In genomic region chr5:124930055-124930439, GRCm38 (mm10) we compare ENCODE assay signal across 8 mouse cellular contexts.
DNase-seq lines count a peak whose midpoint lies in the region; ATAC-seq lines count a peak whose summit lies in the region.

No protein-coding gene starts in this region.

- peaks cover 10% of the 10 kb centered on the region for H3K9me3 ChIP-seq in liver, embryonic 12.5 days (replicated peaks)

- no peak overlapping the region for H3K4me3 ChIP-seq in liver, embryonic 12.5 days

- no peaks in the 10 kb centered on the region for H3K36me3 ChIP-seq in liver, embryonic 12.5 days

- no peak overlapping the region for H3K9ac ChIP-seq in liver, embryonic 12.5 days

- ATAC-seq in liver, embryonic 12.5 days, result no peak

- H3K4me1 ChIP-seq in liver, embryonic 12.5 days, result no peaks in the 10 kb centered on the region

- no peak overlapping the region for H3K27ac ChIP-seq in liver, embryonic 12.5 days

- intact Hi-C loops in heart, postnatal 14 days (cut with DNase I), result no loop called here

- H3K4me2 ChIP-seq in liver, embryonic 12.5 days, result no peak overlapping the region

- no peaks in the 10 kb centered on the region for H3K27me3 ChIP-seq in liver, embryonic 12.5 days (replicated peaks)

- WGBS in liver, embryonic 12.5 days (ENCODE audit: insufficient replicate concordance), result 48% methylated on average over 5 of the region's 5 CpGs

- DNase-seq in adrenal gland, adult (ENCODE audit: inconsistent age in 2 of 2, low spot score in 1 of 2), result peak; percentile 52 to 80
- DNase-seq in adrenal gland, postnatal 4 days (ENCODE audit: low spot score in 2 of 2), result no peak
- peak; percentile 22 for DNase-seq in liver
- peak; percentile 58 to 66 for DNase-seq in cerebellum, adult 18-20 months
- peak; percentile 55 to 68 for DNase-seq in heart, postnatal 14 days
- peak; percentile 48 for DNase-seq in lung, postnatal 25 days (ENCODE audit: low spot score)
- peak; percentile 59 for DNase-seq in thymus, postnatal 14 days

Comparison
In these comparisons a context has a peak if more than half of its experiments do, and no peak if none do; other contexts are left out.
1. DNase-seq: peak in adrenal gland, adult (2 of 2), liver (single experiment), cerebellum, adult 18-20 months (2 of 2), heart, postnatal 14 days (2 of 2), lung, postnatal 25 days (single experiment) and thymus, postnatal 14 days (single experiment); none in adrenal gland, postnatal 4 days (0 of 2).